Mouse (Mus musculus): ENCODE data around the gene Wfdc9.

Wfdc9 gene

DNA sequence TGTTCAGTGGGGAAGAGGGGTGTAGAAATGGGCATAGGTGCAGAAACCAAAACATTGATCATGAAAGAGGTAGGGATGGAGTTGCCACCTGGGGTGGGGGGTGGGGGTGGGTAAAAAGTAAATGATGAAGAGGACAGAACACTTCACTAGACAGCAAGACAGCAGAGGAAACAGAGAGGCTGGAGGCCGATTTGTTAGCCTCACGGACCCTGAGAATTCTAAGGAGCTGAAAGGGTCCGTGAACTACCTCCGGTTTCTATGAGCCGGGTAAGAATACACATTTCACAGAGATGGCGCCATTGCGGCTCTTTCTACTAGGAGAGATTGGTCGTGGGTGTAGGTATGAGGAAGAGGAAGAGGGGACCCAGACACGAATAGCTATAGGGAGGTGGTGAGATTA is at the start of gene Wfdc9:
TSS of gene Wfdc9 (minus strand) at position 101 of the 400 bp plus-strand sequence.
- no peak for DNase-seq (ENCODE audit: low spot score)

DNA sequence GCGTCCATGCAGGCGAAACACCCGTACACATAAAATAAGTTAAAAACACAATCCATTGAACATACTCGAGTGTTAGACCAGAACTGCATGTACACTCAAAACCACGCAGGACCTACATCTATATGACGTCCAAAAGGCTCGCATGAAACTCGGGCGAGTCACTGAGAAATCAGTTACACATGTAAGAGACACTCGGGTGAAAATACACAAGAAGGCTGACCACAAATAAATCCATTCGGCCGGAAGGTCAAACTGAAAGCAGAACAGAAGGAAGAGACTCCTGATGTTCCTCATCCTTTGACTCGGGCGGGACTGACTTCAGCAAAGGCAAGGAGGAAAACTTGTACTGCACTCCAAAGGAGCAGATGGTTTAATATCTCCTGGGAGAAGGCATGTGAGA is 49.6 kb upstream of the Wfdc9 start:
- DNase-seq (ENCODE audit: low spot score) = no peak

- DNase-seq (ENCODE audit: low spot score) = no peak
These were observed 48.9 kb upstream of the Wfdc9 start for GRCm38 (mm10) chr2:164705328-164705727.

DNA sequence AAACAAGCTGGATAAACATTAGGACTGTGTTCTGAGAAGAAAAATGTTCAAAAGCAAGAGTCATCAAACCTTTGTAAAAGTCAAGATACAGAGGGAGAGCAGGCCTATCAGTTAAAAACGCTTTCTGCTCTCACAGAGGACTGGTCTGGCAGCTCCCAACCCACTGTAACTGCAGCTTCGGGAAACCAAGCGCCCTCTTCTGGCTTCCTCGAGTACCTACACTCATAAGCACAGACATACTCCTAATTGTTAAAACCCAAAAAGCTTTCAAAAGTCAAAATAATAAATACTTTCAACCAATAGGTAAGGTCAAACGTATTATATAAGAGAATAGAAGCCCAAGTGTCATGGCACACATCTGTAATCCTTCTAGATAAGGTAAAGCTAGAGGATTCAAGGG is 47.9 kb upstream of the Wfdc9 start:
- no peak for DNase-seq (ENCODE audit: low spot score)

- no peak for DNase-seq (ENCODE audit: low spot score)
These were observed 45.4 kb upstream of the Wfdc9 start for GRCm38 (mm10) chr2:164701761-164702160.

DNA sequence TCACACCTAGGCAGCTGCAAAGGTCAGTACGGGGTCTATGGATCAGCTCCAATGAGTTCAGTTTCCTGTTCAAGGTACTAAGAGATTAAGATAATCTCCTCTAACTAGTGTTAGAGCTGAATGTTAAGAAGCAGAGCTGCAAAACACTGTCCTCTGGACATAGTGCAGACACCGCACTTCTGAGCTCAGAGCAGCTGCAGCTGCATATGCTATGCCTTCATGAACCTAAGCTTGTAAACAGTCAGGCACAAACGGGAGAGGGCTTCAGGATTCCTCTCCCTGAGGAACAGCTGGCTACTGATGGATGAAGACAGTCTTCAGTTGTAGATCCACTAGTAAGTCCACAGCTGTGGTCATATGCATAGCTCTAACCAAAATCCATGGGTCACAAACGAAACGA is 44.6 kb upstream of the Wfdc9 start:
- no peak for DNase-seq (ENCODE audit: low spot score)

DNA sequence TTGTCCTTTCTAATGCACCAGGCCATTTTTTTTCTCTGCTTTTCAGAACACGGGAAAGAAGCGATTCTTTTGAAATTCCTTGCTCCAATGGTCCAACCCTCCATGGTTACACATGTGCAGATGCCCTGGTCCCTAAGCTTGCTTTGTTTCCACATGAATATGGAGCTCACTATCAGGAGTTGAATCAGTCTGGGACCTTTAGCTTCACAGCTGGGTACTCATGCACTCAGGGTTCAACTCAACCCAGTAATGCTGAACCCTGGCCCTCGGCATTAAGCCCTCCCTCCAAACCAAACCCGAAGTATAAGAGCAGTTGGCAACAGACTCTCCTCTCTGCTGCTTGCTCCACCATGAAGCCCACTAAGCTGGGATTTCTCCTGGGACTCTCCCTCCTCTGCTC is 41.8 kb upstream of the Wfdc9 start, which contains the start of gene Spint4:
TSS of gene Spint4 (plus strand) at position 301 of the 400 bp plus-strand sequence.
- no peak for DNase-seq (ENCODE audit: low spot score)

DNA sequence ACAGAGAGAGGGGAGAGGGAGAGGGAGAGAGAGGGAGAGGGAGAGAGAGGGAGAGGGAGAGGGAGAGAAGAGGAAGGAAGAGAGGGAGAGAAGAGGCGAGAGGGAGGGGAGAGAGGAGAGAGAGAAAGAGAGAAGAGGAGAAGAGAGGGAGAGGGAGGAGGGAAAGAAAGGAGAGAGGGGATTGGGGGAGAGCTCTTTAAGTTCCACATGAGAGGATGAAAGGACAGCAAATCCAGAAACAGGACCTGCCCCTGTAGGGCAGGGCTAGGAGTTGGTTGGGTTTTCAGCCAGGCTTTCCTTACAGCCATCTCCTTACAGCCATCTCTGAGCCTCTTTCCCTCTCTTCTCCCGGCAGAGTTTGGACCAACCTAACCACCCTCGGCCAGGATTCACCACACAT is 28.4 kb upstream of the Wfdc9 start, which contains the start of gene Wfdc13:
TSS of gene Wfdc13 (plus strand) at position 301 of the 400 bp plus-strand sequence.
- DNase-seq (ENCODE audit: low spot score) = no peak

DNA sequence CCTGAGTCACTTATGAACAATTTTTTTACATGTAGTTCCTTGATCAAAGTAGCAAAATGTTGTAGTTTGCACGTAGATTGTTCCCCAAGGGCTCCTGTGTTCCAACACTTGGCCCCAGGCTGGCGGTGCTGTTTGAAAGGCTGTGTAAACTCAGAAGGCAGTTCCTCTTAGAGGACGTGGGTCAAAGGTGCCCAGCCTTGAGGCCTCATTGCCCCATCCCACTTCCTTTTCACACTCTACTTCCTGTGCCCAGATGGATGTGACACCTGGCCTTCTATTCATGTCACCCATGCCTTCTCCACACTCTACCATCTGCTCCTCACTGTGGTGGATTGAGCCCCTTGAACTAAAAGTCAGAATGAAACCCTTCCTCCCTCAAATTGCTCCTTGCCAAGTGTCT is 23.5 kb upstream of the Wfdc9 start:
- no peak for DNase-seq (ENCODE audit: low spot score)

GRCm38 (mm10) chr2:164678848-164679625 is 22.7 kb upstream of the Wfdc9 start:
- peak; percentile 60 for DNase-seq (ENCODE audit: low spot score)

- DNase-seq (ENCODE audit: low spot score) = no peak
These were observed 20.7 kb upstream of the Wfdc9 start for GRCm38 (mm10) chr2:164676916-164677685.

GRCm38 (mm10) chr2:164676103-164676502 is 19.7 kb upstream of the Wfdc9 start:
- DNase-seq (ENCODE audit: low spot score) = no peak

- no peak for DNase-seq (ENCODE audit: low spot score)
These were observed 17.6 kb upstream of the Wfdc9 start, which contains the start of gene Wfdc11 for GRCm38 (mm10) chr2:164673987-164674386. TSS of gene Wfdc11 (minus strand) at chr2:164674087.

GRCm38 (mm10) chr2:164670938-164671337 is 14.6 kb upstream of the Wfdc9 start:
- no peak for DNase-seq (ENCODE audit: low spot score)

- DNase-seq (ENCODE audit: low spot score) = no peak
These were observed 13.9 kb upstream of the Wfdc9 start for GRCm38 (mm10) chr2:164670261-164670660.

DNA sequence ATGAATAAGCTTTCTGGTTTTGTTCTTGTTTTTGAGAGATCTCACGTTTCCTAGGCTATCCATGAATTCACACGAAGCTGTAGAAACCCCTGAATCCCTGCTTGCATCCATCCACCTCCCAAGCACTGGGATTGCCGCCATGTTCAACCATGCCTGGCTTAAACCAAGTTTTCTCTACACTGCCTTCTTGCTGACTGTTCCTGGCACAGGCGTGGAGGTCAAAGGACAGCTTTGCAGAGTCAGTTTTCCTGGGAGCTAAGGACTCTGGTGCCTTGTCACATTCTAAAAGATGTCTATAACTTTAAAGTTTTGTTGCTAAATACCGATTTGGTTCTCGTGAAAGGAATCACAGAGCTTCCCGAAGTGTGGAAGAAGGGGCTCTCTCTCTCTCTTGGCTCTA is 8.5 kb upstream of the Wfdc9 start:
- DNase-seq (ENCODE audit: low spot score) = no peak

- peak; percentile 48 for DNase-seq (ENCODE audit: low spot score)
These were observed 525 bp downstream of the Wfdc9 start, which contains the start of gene Wfdc10 for GRCm38 (mm10) chr2:164655858-164656257. TSS of gene Wfdc10 (plus strand) at chr2:164656046.

GRCm38 (mm10) chr2:164641881-164642673 is 14.3 kb downstream of the Wfdc9 start:
- DNase-seq (ENCODE audit: low spot score) = no peak

GRCm38 (mm10) chr2:164641129-164641528 is 15.3 kb downstream of the Wfdc9 start:
- DNase-seq (ENCODE audit: low spot score) = no peak

DNA sequence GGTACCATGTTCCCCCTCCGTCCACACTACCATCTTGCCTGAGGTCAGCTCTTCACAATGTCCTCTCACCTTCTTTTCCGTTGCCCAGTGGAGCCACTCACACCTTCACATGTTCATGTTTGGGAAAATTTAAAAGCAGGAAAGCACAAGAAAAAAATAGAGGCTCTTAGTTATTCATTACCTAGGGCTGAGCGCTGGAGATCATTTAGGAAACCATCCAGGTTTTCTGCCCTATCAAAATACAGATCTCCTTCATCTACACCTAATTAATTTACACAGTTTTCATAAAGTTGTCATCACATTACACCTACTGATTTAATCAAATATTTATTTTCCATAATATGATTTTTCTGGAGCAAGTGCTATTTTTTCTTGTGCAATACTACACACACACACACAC is 17.7 kb downstream of the Wfdc9 start, which contains the start of gene Wfdc16:
TSS of gene Wfdc16 (minus strand) at position 101 of the 400 bp plus-strand sequence.
- no peak for DNase-seq (ENCODE audit: low spot score)

- no peak for DNase-seq (ENCODE audit: low spot score)
These were observed 21.1 kb downstream of the Wfdc9 start for GRCm38 (mm10) chr2:164635266-164635665.

DNA sequence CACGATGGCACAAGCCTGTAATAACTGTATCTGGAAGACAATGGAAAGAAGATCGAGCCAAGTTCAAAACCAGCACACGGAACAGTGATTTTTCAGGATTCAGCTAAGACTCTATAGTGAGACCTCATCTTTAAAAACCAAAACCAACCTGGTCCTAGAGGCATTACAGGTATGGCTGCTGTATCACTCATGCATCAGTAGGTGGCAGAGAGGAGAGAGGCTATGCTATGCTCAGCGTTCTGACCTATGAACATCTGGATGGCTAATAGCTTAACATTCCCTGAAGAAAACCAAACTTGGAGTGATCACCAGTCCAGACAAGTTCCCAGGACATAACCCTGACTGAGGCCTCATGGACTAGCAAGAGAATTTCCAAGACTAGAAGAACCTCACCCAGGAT is 34.6 kb downstream of the Wfdc9 start:
- DNase-seq (ENCODE audit: low spot score) = no peak
